Mouse (Mus musculus) right cerebral cortex, postnatal 36 days (tissue): ENCODE results near the gene Tent5a.

ENCODE experiments used
- DNase-seq, 2 experiments: peaks; one replicate each; pipeline ENCODE4 v3.0.0; 2022; ENCODE audit warnings: low spot score in 2 of 2, mixed read lengths in 1 of 2

Gene Tent5a

GRCm38 (mm10) chr9:85327242-85328211, at the start of gene Tent5a:
Tent5a (minus strand) TSS chr9:85327348.
- DNase-seq, result peak; percentile 25 to 30

- DNase-seq, result no peak
Measured at GRCm38 (mm10) chr9:85376643-85377307, 49.6 kb upstream of the Tent5a start.

- no peak for DNase-seq
Measured at GRCm38 (mm10) chr9:85375152-85375551, 48.0 kb upstream of the Tent5a start.

GRCm38 (mm10) chr9:85372034-85372433, 44.9 kb upstream of the Tent5a start:
- no peak for DNase-seq

- no peak for DNase-seq
Measured at GRCm38 (mm10) chr9:85369512-85369911, 42.4 kb upstream of the Tent5a start.

- DNase-seq, result no peak
Measured at GRCm38 (mm10) chr9:85357154-85357860, 30.2 kb upstream of the Tent5a start.

GRCm38 (mm10) chr9:85355559-85355958, 28.4 kb upstream of the Tent5a start:
- no peak for DNase-seq

GRCm38 (mm10) chr9:85347823-85348523, 20.8 kb upstream of the Tent5a start:
- DNase-seq, result no peak

- DNase-seq, result no peak
Measured at GRCm38 (mm10) chr9:85342892-85343785, 16.0 kb upstream of the Tent5a start.

GRCm38 (mm10) chr9:85340303-85340702, 13.2 kb upstream of the Tent5a start:
- no peak for DNase-seq

- DNase-seq, result no peak
Measured at GRCm38 (mm10) chr9:85336046-85336445, 8.9 kb upstream of the Tent5a start.

- peak in 1 of 2 experiments; percentile 3 for DNase-seq
Measured at GRCm38 (mm10) chr9:85331521-85331920, 4.4 kb upstream of the Tent5a start.

GRCm38 (mm10) chr9:85328259-85328658, 1.1 kb upstream of the Tent5a start:
- DNase-seq, result peak; percentile 59 to 72

GRCm38 (mm10) chr9:85326292-85327241, 581 bp downstream of the Tent5a start:
- DNase-seq, result no peak

GRCm38 (mm10) chr9:85325201-85325868, 1.8 kb downstream of the Tent5a start:
- DNase-seq, result no peak

GRCm38 (mm10) chr9:85324158-85324875, 2.8 kb downstream of the Tent5a start:
- DNase-seq, result no peak

GRCm38 (mm10) chr9:85320167-85320951, 6.8 kb downstream of the Tent5a start:
- DNase-seq, result no peak
